Mouse (Mus musculus): ENCODE measurements at regions not wholly inside any gene's neighbourhood (a gene's known extent, or its start where the extent isn't known, plus 50 kb on each side); places are given as distances from the start of the nearest gene placed in this dataset.

- no peak for TF ChIP-seq CTCF (IDR thresholded peaks at IDR 0.05; ENCODE audit: low read depth)
- DNase-seq = no peak
- no peaks in the 10 kb centered on the region for H3K9me3 ChIP-seq (ENCODE audit: low read depth, low read length)
Observed at GRCm38 (mm10) chr8:53892770-53893169, 184.6 kb upstream of the Vegfc start.

GRCm38 (mm10) chr8:53922343-53922742 lies 155.1 kb upstream of the Vegfc start:
- no peaks in the 10 kb centered on the region for H3K36me3 ChIP-seq (ENCODE audit: insufficient read depth)
- DNase-seq = peak; percentile 2
- no peaks in the 10 kb centered on the region for H3K27me3 ChIP-seq (ENCODE audit: insufficient read depth, low read length)
- no peak overlapping the region for H3K27ac ChIP-seq (ENCODE audit: low read depth)
- no peak overlapping the region for H3K9ac ChIP-seq
- H3K9me3 ChIP-seq (ENCODE audit: low read depth, low read length) = no peaks in the 10 kb centered on the region; the same call in 1 of the 2 replicates
- ATAC-seq (ENCODE audit: insufficient read depth) = no peak
- no peaks in the 10 kb centered on the region for H3K4me1 ChIP-seq (ENCODE audit: insufficient read depth)
- WGBS = 65% methylated on average over 4 of the region's 4 CpGs
- H3K4me3 ChIP-seq (ENCODE audit: low read depth, low read length) = no peak overlapping the region
- H3K4me2 ChIP-seq = no peak overlapping the region
- no peak for TF ChIP-seq CTCF (IDR thresholded peaks at IDR 0.05; ENCODE audit: low read depth)

More at GRCm38 (mm10) chr8:53892770-53893169, 184.6 kb upstream of the Vegfc start:
- Histone ChIP-seq H3K4me3 (ENCODE audit: low read depth, low read length) (no peak overlapping the region), H3K9ac (no peak overlapping the region), H3K36me3 (ENCODE audit: insufficient read depth) (no peaks in the 10 kb centered on the region), H3K27ac (ENCODE audit: low read depth) (no peak overlapping the region), H3K4me2 (no peak overlapping the region), H3K27me3 (ENCODE audit: insufficient read depth, low read length) (no peaks in the 10 kb centered on the region), H3K4me1 (ENCODE audit: insufficient read depth) (0 out of 2 replicates have a peak, but pooled peaks cover 3% of the 10 kb centered on the region)
- ATAC-seq (ENCODE audit: insufficient read depth) = no peak
- 37% methylated on average over 3 of the region's 3 CpGs for WGBS

- H3K4me3 ChIP-seq (ENCODE audit: low read depth, low read length) = no peak overlapping the region
- H3K27ac ChIP-seq (ENCODE audit: low read depth) = no peak overlapping the region
- peak; percentile 53 for DNase-seq
- no peak for TF ChIP-seq CTCF (IDR thresholded peaks at IDR 0.05; ENCODE audit: low read depth)
- H3K27me3 ChIP-seq (ENCODE audit: insufficient read depth, low read length) = no peaks in the 10 kb centered on the region
- H3K4me2 ChIP-seq = no peak overlapping the region
- H3K9me3 ChIP-seq (ENCODE audit: low read depth, low read length) = no peaks in the 10 kb centered on the region
- no peaks in the 10 kb centered on the region for H3K36me3 ChIP-seq (ENCODE audit: insufficient read depth)
- 23% methylated on average over 5 of the region's 5 CpGs for WGBS
- ATAC-seq (ENCODE audit: insufficient read depth) = no peak
- no peak overlapping the region for H3K9ac ChIP-seq
- no peaks in the 10 kb centered on the region for H3K4me1 ChIP-seq (ENCODE audit: insufficient read depth)
Observed at GRCm38 (mm10) chr8:53930685-53931084, 146.7 kb upstream of the Vegfc start.

- no peaks in the 10 kb centered on the region for H3K9me3 ChIP-seq (ENCODE audit: low read depth, low read length)
- no peak for TF ChIP-seq CTCF (IDR thresholded peaks at IDR 0.05; ENCODE audit: low read depth)
- no peak overlapping the region for H3K9ac ChIP-seq
- H3K27me3 ChIP-seq (ENCODE audit: insufficient read depth, low read length) = no peaks in the 10 kb centered on the region
- no peaks in the 10 kb centered on the region for H3K4me1 ChIP-seq (ENCODE audit: insufficient read depth)
- no peaks in the 10 kb centered on the region for H3K36me3 ChIP-seq (ENCODE audit: insufficient read depth)
- DNase-seq (no peak), ATAC-seq (ENCODE audit: insufficient read depth) (no peak)
- H3K4me3 ChIP-seq (ENCODE audit: low read depth, low read length) = no peak overlapping the region
- H3K27ac ChIP-seq (ENCODE audit: low read depth) = no peak overlapping the region
- no peak overlapping the region for H3K4me2 ChIP-seq
Observed at GRCm38 (mm10) chr8:53938392-53938791, 139.0 kb upstream of the Vegfc start.

GRCm38 (mm10) chr8:53939519-53939918 lies 137.9 kb upstream of the Vegfc start:
- Histone ChIP-seq H3K27me3 (ENCODE audit: insufficient read depth, low read length) (no peaks in the 10 kb centered on the region), H3K27ac (ENCODE audit: low read depth) (no peak overlapping the region), H3K36me3 (ENCODE audit: insufficient read depth) (no peaks in the 10 kb centered on the region), H3K9me3 (ENCODE audit: low read depth, low read length) (no peaks in the 10 kb centered on the region), H3K4me2 (no peak overlapping the region), H3K4me3 (ENCODE audit: low read depth, low read length) (no peak overlapping the region), H3K4me1 (ENCODE audit: insufficient read depth) (no peaks in the 10 kb centered on the region), H3K9ac (no peak overlapping the region)
- no peak for TF ChIP-seq CTCF (IDR thresholded peaks at IDR 0.05; ENCODE audit: low read depth)
- DNase-seq (no peak), ATAC-seq (ENCODE audit: insufficient read depth) (no peak)
- WGBS = 34% methylated on average over 1 of the region's 1 CpGs

- ATAC-seq (ENCODE audit: insufficient read depth) (no peak), DNase-seq (no peak)
- no peaks in the 10 kb centered on the region for H3K4me1 ChIP-seq (ENCODE audit: insufficient read depth)
- no peaks in the 10 kb centered on the region for H3K9me3 ChIP-seq (ENCODE audit: low read depth, low read length)
- no peak for TF ChIP-seq CTCF (IDR thresholded peaks at IDR 0.05; ENCODE audit: low read depth)
- no peak overlapping the region for H3K27ac ChIP-seq (ENCODE audit: low read depth)
- no peaks in the 10 kb centered on the region for H3K27me3 ChIP-seq (ENCODE audit: insufficient read depth, low read length)
- H3K4me2 ChIP-seq = no peak overlapping the region
- WGBS = 96% methylated on average over 2 of the region's 2 CpGs
- no peak overlapping the region for H3K4me3 ChIP-seq (ENCODE audit: low read depth, low read length)
- no peaks in the 10 kb centered on the region for H3K36me3 ChIP-seq (ENCODE audit: insufficient read depth)
- H3K9ac ChIP-seq = no peak overlapping the region
Observed at GRCm38 (mm10) chr8:53941144-53941543, 136.3 kb upstream of the Vegfc start.

GRCm38 (mm10) chr8:53945561-53945960 lies 131.8 kb upstream of the Vegfc start:
- Histone ChIP-seq H3K9me3 (ENCODE audit: low read depth, low read length) (no peaks in the 10 kb centered on the region), H3K4me1 (ENCODE audit: insufficient read depth) (no peaks in the 10 kb centered on the region), H3K36me3 (ENCODE audit: insufficient read depth) (no peaks in the 10 kb centered on the region), H3K9ac (no peak overlapping the region), H3K27ac (ENCODE audit: low read depth) (no peak overlapping the region), H3K4me3 (ENCODE audit: low read depth, low read length) (no peak overlapping the region), H3K4me2 (no peak overlapping the region), H3K27me3 (ENCODE audit: insufficient read depth, low read length) (no peaks in the 10 kb centered on the region)
- no peak for TF ChIP-seq CTCF (IDR thresholded peaks at IDR 0.05; ENCODE audit: low read depth)
- 67% methylated on average over 2 of the region's 2 CpGs for WGBS
- DNase-seq (no peak), ATAC-seq (ENCODE audit: insufficient read depth) (no peak)

GRCm38 (mm10) chr8:53947384-53947783 lies 130.0 kb upstream of the Vegfc start:
- H3K4me3 ChIP-seq (ENCODE audit: low read depth, low read length) = no peak overlapping the region
- H3K4me2 ChIP-seq = no peak overlapping the region
- no peaks in the 10 kb centered on the region for H3K27me3 ChIP-seq (ENCODE audit: insufficient read depth, low read length)
- ATAC-seq (ENCODE audit: insufficient read depth) (no peak), DNase-seq (no peak)
- no peak for TF ChIP-seq CTCF (IDR thresholded peaks at IDR 0.05; ENCODE audit: low read depth)
- H3K4me1 ChIP-seq (ENCODE audit: insufficient read depth) = no peaks in the 10 kb centered on the region
- H3K9me3 ChIP-seq (ENCODE audit: low read depth, low read length) = no peaks in the 10 kb centered on the region
- no peaks in the 10 kb centered on the region for H3K36me3 ChIP-seq (ENCODE audit: insufficient read depth)
- no peak overlapping the region for H3K9ac ChIP-seq
- no peak overlapping the region for H3K27ac ChIP-seq (ENCODE audit: low read depth)
